Mouse (Mus musculus) skeletal muscle tissue, postnatal 0 days (tissue): ENCODE results near the gene Sgms1. TPM values are rescaled to one million over a fixed set of nuclear protein-coding genes. Genes with fewer than 3 reads are reported as not detected.

ENCODE experiments used
- polyA plus RNA-seq: library from polyadenylated mRNA; unstranded; fragments of >200 nt; fragmentation: Nextera tagmentation; extraction: Ambion mirVana; gene quantifications from 2 replicates; pipeline ENCODE4 v1.2.1, GENCODE M21; 2015

The Sgms1 gene
- polyA plus RNA-seq = 40.6 and 48.0 TPM in 2 replicates

GRCm38 (mm10) chr19:32389001-32389871 is at the start of gene Sgms1:
Sgms1 (minus strand) TSS chr19:32389714.

DNA sequence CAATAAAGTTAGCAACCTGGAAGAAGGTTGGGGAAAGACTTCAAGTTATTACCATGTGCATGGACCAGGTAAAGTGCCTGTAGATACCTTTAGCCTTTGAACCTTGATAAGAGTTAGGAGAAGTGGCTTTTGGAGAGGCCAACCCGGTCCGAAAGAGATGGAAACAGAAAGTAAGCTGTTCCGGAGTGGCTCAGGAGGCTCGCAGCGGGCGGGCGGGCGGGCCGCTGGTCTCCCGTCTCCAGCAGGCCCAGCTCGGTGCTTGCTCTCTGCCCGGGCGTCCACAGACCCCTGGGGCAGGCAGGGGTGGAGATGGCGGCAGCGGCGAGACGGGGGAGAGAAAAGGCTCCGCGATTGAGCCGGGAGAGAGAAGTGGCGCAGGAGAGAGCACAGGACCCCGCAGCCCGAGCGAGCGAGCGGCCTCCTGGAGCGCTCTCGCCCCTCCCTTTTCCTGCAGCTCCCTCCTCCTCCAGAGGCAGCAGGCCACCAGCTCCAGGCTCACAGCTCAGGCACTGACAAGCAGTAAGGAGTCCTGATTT is 281.7 kb downstream of the Sgms1 start, which contains the start of gene Asah2:
Gene Asah2, minus strand, starts transcription at position 441 of the 536 bp plus-strand sequence.

Other genes starting within 250 kb of the Sgms1 start
- gene Rpl9-ps6, start 76.9 kb upstream of the Sgms1 start, polyA plus RNA-seq = 75.0 and 82.3 TPM in 2 replicates
- gene Minpp1, start 96.1 kb upstream of the Sgms1 start, polyA plus RNA-seq = 29.7 and 37.3 TPM in 2 replicates
- 4.6 and 6.3 TPM in 2 replicates for gene Papss2, start 206.1 kb upstream of the Sgms1 start, polyA plus RNA-seq